Mouse (Mus musculus) kidney, postnatal 36 days (tissue): ENCODE results near the gene Amh.

Experiments used
- DNase-seq, 2 experiments: peaks; one replicate each; pipeline ENCODE4 v3.0.0; 2021 to 2022; ENCODE audit warnings: mixed read lengths in 2 of 2

The Amh gene

DNA sequence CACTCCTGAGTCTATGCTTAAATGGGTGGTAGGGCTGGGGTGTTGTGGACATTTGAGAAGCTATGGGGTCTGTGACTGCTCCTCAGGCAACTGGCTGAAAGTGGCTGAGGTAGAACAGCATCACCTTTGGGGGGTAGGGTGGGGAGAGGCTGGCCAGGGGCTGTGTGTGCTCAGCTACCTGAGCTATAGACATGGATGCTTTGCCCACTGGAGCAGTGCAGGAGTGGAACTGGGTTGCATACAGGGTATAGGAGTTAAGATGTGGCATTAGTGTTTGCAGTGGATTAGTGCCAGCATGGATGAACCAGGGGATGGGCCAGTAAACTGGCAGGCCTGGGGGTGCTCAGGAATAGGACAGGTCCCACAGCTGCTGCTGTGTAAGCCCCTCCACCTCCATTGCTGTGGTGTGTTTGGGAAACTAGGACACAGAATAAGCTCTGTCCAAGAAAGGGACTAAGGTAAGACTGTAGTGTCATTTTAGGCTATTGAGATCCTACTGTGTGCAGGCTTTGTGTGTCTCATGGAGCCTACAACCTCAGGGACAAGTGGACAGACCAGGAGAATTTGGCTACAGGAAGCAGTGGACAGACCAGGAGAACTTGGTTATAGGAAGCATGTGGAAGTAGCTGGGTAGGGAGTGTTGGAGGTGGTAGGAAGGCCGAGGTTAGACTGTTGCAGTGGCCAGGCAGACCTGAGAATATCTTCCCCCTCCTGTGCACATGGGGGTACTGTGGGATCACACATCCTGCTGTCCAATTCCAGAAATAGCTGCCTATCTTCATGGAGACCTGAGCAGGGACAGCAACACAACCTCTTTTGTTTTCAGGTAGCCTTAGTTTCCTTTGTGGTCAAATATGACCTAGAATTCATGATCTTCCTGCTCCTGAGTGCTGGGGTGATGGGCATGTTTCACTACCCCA, 24.6 kb downstream of the Amh start:
- DNase-seq = no peak

GRCm38 (mm10) chr10:80831136-80831535, 26.1 kb downstream of the Amh start:
- DNase-seq = peak; percentile 88 to 93

- DNase-seq = peak in 1 of 2 experiments; percentile 30
Measured at GRCm38 (mm10) chr10:80832818-80833217, 27.8 kb downstream of the Amh start.

GRCm38 (mm10) chr10:80835617-80836016, 30.6 kb downstream of the Amh start:
- DNase-seq = no peak

- no peak for DNase-seq
Measured at GRCm38 (mm10) chr10:80836949-80837379, 31.9 kb downstream of the Amh start.

DNA sequence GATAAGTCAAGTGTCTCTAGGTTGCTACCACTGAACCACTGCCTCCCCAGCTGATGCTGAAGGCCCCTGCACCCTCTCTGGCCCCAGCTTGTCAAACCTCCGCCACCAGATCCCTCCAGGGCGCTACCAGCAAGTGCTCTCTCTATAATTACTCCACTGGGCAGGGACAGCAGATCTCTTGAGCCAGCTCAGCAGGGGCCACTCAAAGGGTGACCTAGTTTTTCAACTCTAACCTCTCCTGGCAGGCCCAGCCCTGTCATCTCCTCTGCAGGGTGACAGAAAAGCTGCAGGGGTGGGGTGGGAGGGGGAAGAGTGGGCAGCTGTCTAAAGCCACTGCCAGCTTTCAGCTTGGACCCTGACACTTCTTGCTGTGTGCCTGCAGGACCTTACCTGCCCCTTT, 32.8 kb downstream of the Amh start:
- DNase-seq = no peak

DNA sequence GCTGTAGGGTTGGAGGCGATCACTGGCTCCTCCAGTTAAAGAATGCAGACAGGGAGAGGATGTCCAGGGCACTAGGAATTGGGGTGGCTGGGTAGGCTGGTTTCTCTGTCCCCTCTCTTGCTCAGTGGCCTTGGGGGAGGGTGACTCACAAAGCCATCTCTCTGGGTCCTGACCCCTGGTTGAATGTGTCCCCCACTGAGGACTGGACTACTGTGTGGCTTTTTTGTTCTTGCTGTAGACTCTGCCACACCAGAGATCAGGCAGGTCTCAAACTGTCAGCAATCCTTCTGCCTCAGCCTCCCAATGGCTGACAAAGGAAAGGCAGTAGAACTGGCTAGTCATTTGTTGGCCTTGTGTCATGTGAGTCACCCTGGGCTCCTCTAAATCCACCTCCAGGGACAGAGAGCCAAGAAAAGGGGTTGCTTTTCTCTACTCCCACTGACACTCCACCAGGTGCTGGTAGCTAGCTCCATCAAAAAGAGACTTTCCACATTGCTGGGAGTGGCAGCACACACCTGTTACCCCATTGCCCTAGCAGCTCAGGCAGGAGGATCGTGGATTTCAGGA, 33.4 kb downstream of the Amh start:
- DNase-seq = no peak

DNA sequence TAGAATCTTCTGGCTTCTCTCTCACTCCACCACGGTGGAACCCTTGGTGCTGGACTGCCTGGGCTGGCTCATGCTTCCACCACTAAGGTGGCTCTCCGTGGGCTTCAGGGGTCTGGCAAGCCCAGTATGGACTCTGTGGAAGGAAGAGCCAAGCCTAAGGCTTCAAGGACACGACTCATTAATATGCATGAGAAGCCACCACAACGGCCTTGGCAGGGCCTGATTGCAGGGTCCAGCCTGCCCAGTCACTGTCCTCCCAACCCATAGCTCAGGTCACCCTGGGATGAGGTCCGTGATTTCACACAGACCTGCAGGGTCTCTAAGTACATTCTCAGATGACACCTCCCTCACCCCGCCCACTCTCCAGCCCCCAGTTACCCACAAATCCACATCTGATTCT, 34.8 kb downstream of the Amh start:
- no peak for DNase-seq

GRCm38 (mm10) chr10:80841685-80842084, 36.6 kb downstream of the Amh start:
- no peak for DNase-seq

DNA sequence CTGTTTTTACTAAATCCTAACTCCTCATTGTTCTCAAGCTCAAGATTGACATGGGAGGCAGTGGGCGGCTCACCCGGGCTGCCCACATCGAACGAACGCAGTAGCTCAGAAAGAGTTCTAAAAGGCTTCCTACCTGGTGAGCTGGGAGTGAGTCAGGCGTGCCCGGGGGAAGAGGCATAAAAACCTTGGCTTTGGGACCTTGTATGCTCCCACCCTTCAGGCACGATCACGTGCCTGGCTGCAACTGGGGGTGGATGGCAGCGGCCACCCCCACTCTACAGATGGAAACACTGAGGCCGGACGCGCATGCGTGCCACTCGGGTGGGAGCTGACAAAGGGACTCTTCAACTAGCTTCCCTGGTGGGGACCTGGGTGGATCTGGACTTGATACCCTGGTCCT, 37.3 kb downstream of the Amh start:
- no peak for DNase-seq

DNA sequence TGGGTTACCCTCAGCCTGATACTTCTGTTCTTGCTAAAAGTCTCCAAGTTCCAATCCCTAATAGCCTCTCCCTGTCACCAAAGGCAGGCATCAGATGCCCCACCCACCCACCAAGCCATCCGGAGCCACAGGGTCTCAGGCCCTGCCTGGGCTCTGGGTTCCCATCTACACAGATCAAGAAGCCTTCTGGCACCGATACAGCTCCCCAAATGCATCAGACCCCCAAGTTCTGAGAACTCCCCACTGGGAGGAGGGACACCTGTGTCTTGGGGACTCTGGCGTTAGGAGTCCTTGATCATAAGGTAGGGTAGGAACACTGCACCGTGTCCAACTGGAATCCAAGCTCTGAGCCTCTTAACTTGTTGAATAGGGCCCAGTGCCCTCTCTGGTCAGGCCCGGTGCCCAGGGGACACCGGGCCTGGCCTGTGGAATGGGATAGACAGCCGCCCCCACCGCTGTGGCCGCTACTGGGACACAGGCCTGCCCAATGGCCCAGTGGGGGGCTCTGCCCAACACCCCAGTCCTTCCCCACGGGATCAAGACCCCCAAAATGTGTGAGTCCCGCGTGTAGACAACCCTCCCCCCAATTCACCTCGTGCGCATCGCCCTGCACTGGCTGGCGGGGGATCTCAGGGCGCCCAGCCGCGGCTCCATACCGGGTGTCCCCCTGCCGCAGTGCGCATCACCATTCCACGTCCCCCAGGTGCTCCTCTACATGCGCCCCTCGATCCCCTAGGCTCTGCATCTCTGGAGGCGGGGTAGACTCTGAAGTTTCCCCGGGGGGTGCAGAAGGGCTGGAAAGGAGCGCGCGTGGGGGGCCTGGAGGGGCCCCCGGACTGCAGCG, 38.3 kb downstream of the Amh start:
- DNase-seq = no peak

GRCm38 (mm10) chr10:80843931-80844547, 39.0 kb downstream of the Amh start, which contains the start of gene Lingo3:
Gene Lingo3, minus strand, starts transcription at chr10:80844039.
- DNase-seq = peak in 1 of 2 experiments; percentile 29

DNA sequence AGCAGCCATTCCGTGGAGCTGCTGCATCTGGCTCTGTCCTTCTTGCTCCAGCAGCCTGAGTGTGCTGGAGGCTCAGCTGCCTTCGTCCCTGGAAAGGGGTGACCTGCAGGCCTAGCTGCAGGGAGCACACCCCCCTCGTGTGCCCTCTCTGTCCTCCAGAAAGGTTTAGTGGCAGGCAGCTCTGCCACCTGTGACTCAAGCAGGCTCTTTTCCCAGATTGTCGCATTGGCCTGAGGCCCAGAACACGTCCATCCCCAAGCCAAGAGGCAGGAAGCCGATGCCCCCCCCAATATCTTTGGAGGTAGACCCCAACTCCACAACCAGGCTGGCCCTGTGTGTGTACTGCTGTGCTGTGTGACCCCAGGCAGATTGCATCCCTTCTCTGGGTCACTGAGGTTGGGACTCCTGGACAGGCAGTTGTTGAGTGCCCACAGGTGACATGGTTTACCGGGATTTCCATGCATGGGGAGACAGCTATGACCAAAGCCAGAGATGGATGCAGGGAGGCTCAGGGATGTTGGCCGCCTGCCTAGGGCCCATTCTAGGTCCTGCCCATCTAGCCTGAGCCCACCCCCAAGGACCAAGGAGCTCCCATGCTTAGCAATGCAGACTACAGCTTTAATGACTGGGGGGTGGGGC, 40.1 kb downstream of the Amh start:
- no peak for DNase-seq

GRCm38 (mm10) chr10:80845732-80846131, 40.7 kb downstream of the Amh start:
- no peak for DNase-seq

GRCm38 (mm10) chr10:80848571-80848970, 43.5 kb downstream of the Amh start:
- DNase-seq = peak; percentile 41 to 77

DNA sequence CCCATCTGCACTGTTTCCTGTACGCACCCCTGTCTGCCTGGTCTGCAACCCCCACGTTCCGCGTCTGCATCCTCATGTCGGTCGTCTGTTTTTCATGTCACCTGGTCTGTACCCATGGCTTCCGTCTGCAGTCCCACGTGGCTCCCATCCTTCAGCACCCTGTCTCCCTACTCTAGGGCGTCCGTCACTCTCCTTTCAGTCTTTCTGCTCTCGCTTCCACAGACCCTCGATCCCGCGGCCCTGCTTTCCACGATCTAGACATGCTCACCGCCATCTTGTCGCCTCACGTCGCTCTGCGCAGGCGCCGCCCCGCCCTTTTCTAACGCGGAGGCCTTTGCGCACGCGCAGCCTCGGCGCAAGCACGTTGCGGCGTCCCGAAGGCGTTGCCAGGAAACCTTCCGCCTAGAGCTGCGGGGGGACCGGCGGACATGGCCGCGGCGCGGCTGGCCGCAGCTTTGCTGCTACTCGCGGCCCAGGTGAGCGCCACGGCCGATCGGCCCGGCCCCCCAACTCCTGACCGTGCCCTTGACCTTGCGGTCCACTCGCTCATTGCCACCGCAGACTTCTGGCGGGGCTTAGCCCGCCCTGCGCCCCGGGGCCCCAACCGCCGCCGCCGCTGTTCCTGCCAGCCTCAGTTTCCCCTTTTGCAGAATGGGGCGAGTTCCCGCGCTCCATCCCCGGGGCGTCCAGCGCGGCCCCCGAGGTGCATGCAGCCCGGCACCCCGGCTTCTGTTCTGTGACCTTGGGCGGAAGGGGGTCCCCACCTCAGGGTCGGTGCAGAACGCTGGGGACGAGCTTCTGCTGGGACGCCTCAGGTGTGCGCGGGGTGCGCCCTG, 50.1 kb downstream of the Amh start, which contains the start of the genes Lsm7 and Sppl2b:
Gene Lsm7 (minus strand): TSS at position 297 of the 836 bp plus-strand sequence.
Gene Sppl2b (plus strand): TSS at position 363 of the 836 bp plus-strand sequence.
- peak; percentile 95 to 98 for DNase-seq

DNA sequence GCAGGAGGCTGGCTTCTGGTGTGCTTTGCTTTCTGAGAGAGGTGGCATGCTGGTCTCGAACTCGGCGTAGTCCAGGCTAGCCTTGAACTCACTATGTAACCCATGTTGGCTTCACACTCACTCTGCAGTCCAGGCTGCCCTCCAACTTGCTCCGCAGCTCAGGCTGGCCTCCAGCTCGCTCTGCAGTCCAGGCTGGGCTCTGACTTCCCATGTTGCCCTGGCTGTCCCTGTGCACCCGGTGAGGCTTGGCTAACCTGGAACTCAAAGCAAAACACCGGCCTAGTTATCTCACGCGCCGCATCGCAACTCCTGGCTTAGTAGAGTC, 50.7 kb downstream of the Amh start:
- peak in 1 of 2 experiments; percentile 20 for DNase-seq

DNA sequence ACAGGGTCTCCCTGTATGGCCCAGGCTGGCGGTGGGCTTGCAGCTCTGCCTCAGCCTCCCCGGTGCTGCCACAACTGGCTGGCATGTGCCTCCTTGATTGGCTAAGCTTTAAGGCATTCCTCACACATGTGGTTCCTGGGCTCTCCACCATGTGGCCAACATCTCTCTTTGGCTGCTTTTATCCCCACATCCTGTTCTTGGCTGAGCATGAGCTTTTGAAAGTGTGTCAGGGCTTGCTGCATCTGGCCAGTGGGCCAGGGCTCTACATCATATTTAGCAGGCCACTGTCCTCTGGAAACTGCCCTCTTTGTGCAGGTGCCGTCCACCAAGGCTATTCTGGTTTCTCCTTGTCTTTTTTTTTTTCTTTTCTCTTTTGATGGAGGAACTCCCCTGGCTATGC, 51.2 kb downstream of the Amh start:
- DNase-seq = no peak

DNA sequence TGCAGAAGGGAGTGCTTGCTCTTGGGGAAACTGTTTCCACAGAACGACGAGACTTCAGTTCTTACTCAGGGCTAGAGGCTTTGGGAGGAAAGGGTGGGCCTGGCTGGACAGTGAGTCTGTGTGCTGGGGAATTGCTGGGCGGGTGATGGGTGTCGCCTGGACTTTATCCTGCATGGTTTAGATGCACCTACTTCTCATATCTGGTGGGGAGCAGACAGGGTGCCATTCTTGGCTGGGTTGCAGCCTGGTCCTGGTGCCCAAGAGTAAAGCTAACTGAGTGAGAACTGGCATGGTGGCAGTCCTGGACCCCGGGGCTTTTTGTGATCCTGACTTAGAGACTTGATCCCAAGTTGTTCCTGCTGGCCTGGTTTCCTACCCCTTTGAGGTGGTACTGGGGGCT, 51.9 kb downstream of the Amh start:
- no peak for DNase-seq
